Mouse (Mus musculus): ENCODE measurements around the gene Rcn2. TPM values are rescaled to one million over a fixed set of nuclear protein-coding genes. Genes with fewer than 3 reads are reported as not detected.
"Not testable (repeated sequence)": the region's sequence is repeated elsewhere in the genome, so short reads cannot be mapped to it uniquely, and the experiment has no call there.

Rcn2 gene
- 10 to 100 TPM; 29.7 to 32.8 TPM for total RNA-seq (2021)
- long read RNA-seq, experiment 1, transcript Rcn2-201 (7 exons, 2,024 nt) = major isoform, 48 of 56 reads
- long read RNA-seq, experiment 1, partial matches to known transcripts = 6 of 56 reads
- long read RNA-seq, experiment 1, other reads (novel, unspliced or antisense) = 2 of 56 reads
- long read RNA-seq, experiment 2, transcript Rcn2-201 (7 exons, 2,024 nt) = major isoform, 21 of 22 reads
- long read RNA-seq, experiment 2, partial matches to known transcripts = 1 of 22 reads
- long read RNA-seq, experiment 2, other reads (novel, unspliced or antisense) = 0 of 22 reads

GRCm38 (mm10) chr9:56041372-56042180, at the start of gene Rcn2:
Gene Rcn2, plus strand, starts transcription at chr9:56041845.
- peak; percentile 97 for DNase-seq

GRCm38 (mm10) chr9:56004679-56005078, 37.0 kb upstream of the Rcn2 start:
- DNase-seq = not testable (repeated sequence)

DNA sequence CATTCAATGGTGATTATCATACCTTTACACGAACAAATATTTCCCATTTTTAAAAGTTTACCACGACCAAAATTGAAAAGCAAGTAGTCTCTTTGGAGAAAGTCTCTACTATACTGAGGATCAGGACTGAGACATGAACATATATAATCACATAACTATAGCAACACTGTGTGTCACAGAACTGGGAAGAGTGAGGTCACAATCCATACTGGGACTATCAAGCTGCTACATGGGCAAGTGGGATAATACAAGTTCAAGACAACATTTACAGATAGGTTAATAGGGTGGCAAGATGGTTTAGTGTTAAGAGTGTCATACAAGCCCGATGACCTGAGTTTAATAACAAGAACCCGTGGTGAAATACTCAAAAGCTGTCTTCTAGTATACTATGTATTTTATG, 31.2 kb upstream of the Rcn2 start, which contains the start of gene 4930563M21Rik:
Gene 4930563M21Rik (minus strand): TSS at position 101 of the 400 bp plus-strand sequence.
- DNase-seq = no peak

DNA sequence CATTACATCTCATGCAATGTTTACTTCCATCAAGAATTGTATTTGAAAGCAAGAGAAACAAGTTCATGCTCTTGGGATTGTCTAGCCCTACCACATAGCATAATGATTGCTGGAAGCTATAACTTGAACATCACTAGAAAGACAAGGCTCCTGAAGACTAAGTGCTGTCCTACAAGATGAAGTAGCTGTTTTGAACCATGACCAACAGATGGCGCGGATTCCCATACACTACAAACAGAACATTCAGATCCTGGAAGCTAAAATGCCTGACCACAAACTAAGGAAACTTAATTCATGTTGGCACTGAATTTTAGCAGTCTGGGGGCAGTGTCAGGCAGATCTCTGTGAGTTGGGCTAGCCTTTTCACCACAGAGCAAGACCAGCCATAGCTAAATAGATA, 16.9 kb upstream of the Rcn2 start:
- no peak for DNase-seq

GRCm38 (mm10) chr9:56027292-56027691, 14.4 kb upstream of the Rcn2 start:
- DNase-seq = no peak

- DNase-seq = no peak
Observed at GRCm38 (mm10) chr9:56032219-56032618, 9.4 kb upstream of the Rcn2 start.

DNA sequence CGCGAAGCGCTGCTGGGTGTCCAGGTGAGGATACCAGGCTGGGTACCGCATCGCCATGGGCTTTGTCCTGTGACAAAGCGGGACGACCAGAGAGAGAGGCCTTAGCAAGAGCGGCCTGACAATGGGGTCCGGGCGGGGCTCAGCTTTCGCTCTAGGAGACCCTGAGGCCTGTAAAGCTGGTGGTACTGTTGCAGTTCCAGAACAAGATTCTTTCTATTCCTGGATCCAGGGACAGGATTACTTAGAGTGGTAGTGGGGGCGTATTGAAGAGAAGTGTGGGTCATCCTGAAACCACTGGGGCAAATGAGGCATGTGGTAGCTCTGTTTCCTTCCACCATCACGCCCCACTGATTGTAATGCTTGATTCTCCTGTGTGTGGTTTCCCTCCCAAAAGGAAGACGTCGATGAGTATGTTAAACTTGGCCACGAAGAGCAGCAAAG, 556 bp downstream of the Rcn2 start:
- no peak for DNase-seq

GRCm38 (mm10) chr9:56053796-56054195, 12.2 kb downstream of the Rcn2 start:
- no peak for DNase-seq

- no peak for DNase-seq
Observed at GRCm38 (mm10) chr9:56056147-56056546, 14.5 kb downstream of the Rcn2 start.

GRCm38 (mm10) chr9:56062336-56062735, 20.7 kb downstream of the Rcn2 start:
- no peak for DNase-seq

- no peak for DNase-seq
Observed at GRCm38 (mm10) chr9:56065011-56065410, 23.4 kb downstream of the Rcn2 start.

GRCm38 (mm10) chr9:56067964-56068363, 26.3 kb downstream of the Rcn2 start:
- no peak for DNase-seq

DNA sequence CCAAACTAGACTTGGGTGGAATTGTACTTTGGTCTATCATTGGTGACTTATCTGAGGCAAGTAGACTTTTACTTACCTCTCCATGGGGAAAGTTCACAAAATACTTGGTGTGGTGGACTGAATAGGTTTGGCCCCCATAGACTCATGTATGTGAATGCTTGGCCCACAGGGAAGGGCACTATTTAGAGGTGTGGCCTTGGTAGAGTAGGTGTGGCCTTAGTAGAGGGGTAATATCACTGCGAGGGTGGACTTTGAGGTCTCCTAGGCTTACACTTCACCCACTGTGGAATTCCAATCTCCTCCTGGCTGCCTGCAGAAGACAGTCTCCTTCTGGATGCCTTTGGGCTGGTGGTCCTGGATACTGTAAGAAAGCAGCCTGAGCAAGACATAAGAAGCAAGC, 27.0 kb downstream of the Rcn2 start:
- no peak for DNase-seq

DNA sequence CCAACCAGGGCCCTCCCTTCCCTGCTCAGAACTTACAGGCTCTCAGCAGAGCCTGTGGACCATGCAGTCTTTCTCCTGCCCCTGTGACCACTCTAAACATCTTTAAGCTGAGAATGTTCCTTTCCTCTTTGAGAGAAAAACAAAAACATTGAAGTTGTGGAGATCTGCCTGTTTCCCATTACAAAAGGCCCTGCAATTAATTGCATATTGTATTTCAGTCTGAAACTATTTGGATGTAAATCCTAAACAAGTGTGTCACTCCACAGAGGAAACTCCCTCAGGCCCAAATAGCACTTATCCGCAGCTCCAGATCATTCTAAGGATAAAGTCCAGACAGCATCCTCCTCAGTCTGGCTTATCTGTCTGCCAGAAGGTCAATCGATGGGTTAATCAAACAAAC, 31.2 kb downstream of the Rcn2 start:
- DNase-seq = no peak

DNA sequence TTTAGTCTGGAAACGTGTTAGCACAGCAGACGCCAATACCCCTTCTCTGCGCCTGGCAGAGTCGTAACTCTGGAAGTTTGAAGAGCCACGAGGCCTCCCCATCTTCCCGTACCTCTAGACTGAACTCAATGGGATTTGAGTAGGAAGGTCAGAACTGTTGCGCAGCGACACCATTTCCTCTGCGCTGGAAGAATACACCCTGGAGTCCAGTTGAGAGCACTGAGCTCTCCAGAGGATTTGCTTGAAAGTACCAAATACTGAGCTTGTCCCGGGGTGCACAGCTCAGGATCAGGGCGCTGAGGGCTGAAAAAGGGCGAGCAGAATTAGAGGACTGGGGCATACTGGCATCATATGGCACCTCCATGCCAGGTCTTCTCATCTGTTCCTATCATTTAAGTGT, 33.2 kb downstream of the Rcn2 start:
- DNase-seq = peak in 1 of 2 experiments; percentile 40

- peak; percentile 79 to 87 for DNase-seq
Observed at GRCm38 (mm10) chr9:56075264-56075663, 33.6 kb downstream of the Rcn2 start.

DNA sequence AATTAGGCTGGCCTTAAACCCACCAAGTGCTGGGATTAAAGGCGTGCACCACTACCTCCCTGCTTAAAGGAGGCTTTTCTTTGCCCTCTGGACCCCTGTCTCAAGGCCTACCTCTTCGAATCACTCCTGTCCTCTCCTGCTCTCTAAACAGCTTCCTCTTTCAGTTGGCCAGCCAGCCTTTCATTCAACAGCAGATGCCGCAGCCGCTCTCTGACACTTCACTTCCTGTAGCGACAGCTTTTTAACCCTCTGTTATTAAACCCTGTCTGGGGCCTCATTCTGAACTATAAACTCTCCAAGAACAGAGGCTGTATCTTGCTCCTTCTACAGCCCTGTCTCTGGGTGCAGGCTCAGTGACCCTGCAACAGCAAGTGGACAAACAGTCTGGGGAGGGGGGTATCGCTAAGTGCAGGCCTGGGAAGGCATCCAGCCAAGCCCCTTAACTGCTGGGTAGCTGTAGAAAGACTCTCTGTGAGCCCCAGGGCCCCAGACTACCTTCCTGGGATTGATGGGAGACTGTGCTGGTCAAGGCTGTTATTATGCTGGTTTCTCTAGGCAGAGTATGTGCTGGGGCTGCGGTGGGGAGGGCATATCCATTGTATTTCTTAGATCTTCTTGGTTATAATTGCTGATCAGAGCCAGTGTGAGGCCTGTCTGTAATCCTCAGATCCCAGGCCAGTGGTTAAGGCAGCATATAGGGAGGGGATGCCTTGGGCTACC, 34.4 kb downstream of the Rcn2 start:
- peak; percentile 45 to 63 for DNase-seq

GRCm38 (mm10) chr9:56079587-56079986, 37.9 kb downstream of the Rcn2 start:
- DNase-seq = no peak

GRCm38 (mm10) chr9:56086524-56086923, 44.9 kb downstream of the Rcn2 start:
- no peak for DNase-seq

DNA sequence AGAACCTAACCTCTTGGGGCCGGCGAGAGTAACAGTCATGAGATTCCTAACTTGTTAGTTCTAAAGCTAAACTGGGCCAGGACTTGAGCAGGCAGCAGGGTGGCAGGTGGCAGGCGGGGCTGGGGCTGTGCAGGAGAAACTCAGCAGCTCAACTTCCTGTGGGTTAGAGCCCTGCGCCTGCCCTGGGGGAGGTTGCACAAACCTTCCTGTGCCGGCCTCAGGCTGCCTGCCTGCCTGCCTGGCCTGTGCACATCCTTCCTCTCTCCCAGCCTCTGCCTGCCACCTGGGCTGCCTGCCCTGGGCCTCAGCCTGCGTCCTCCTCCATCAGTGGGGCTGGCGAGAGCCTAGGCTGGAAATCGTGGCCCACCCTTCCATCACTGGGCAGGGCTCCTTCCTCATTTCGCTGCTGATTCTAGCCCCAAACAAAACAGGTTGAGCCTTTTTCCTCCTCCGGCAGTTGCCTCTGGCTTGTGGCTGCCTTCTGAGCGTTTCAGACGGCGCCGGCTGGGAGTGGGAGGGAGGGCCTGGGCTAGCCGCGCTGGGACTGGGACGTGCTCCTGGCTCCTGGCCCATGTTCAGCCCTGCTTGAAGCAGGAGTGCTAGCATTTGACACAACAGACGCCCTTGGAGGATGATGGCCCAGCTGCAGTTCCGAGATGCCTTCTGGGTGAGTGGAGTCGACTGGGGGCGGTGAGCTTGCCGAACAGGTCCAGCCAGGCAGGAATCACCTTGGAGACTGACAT, 48.3 kb downstream of the Rcn2 start, which contains the start of gene Pstpip1:
Gene Pstpip1 (plus strand): TSS at position 185 of the 743 bp plus-strand sequence.
- DNase-seq = peak; percentile 78 to 87

DNA sequence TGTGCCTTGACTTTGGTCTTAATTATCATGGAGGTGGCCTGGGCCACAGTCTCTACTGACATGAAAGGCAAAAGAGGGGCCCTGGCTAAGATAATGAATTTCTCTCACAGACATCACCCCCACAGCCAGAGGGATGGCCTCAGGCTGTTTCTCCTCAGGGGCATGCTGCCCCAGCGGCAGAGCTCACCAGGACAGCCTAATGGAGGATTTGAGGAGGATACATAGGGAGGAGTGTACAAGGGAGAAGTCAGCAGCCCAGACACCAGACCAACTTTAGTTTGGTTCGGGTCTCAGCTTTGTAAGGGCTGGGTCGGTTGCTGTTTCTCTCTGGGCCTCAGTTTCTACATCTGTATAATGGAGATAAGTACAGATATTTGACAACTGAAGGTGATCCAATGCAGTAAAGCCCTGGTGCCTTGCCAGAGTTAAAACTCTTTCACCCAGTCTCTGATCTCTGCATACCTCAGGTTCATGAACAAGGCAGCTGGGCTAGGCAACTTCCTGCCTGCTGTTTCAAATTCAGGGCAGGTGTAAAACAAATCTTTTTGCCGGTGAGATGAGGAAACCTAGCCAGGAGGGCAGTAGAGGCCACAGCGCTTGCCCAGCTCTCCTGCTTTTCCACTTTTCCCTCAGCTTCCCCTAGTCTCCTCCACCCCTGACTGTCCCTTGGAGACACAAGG, 49.0 kb downstream of the Rcn2 start:
- DNase-seq = no peak

Data from heart, adult 18-20 months (tissue).